Mouse (Mus musculus): ENCODE measurements at regions not wholly inside any gene's neighbourhood (a gene's known extent, or its start where the extent isn't known, plus 50 kb on each side); places are given as distances from the start of the nearest gene placed in this dataset.

- dilution Hi-C loops (cut with MboI; ENCODE audit: extremely low pct_ligation_motif_present, extremely low pct_unique_long_range_greater_than_20kb, low sequenced_read_pairs): no loop called here
Observed at GRCm38 (mm10) chr2:159539261-159539660, 744.7 kb downstream of the Dhx35 start.

GRCm38 (mm10) chr2:159557567-159557966, 763.0 kb downstream of the Dhx35 start:
- in situ Hi-C loops (cut with MboI; ENCODE audit: low pct_ligation_motif_present, low pct_unique_long_range_greater_than_20kb, low sequenced_read_pairs): no loop called here
- DNase-seq (ENCODE audit: extremely low read depth): no peak
- dilution Hi-C loops (cut with MboI; ENCODE audit: extremely low pct_ligation_motif_present, extremely low pct_unique_long_range_greater_than_20kb, low sequenced_read_pairs): no loop called here
- Histone ChIP-seq H3K27me3 (replicated peaks) (no peaks in the 10 kb centered on the region), H3K9ac (ENCODE audit: insufficient read depth, low read depth) (no peak overlapping the region), H3K9me3 (replicated peaks; ENCODE audit: low read length) (no peaks in the 10 kb centered on the region), H3K4me1 (ENCODE audit: control insufficient read depth in 1 of 2, insufficient read depth in 2 of 2) (no peaks in the 10 kb centered on the region), H3K4me2 (ENCODE audit: insufficient read depth, low read depth, poor library complexity, severe bottlenecking) (no peak overlapping the region), H3K4me3 (replicated peaks in 1 of 3; ENCODE audit: low read depth in 2 of 3, low read length in 2 of 3, poor library complexity in 1 of 3) (no peak overlapping the region), H3K27ac (ENCODE audit: insufficient read depth, low read depth) (no peak overlapping the region), H3K36me3 (replicated peaks in 1 of 2; ENCODE audit: control insufficient read depth in 1 of 2, insufficient read depth in 1 of 2, low read length in 1 of 2) (no peaks in the 10 kb centered on the region), H3K79me2 (replicated peaks; ENCODE audit: control insufficient read depth, extremely low read depth, insufficient read depth, poor library complexity, severe bottlenecking) (no peaks in the 10 kb centered on the region)
- TF ChIP-seq TBP (conservative IDR thresholded peaks at IDR 0.05; ENCODE audit: low read depth, low read length): no peak
- TF ChIP-seq SIN3A (IDR thresholded peaks at IDR 0.05; ENCODE audit: low read length): no peak
- no peak for TF ChIP-seq ZC3H11A (IDR thresholded peaks at IDR 0.05; ENCODE audit: low read depth, low read length)
- TF ChIP-seq HCFC1 (IDR thresholded peaks at IDR 0.05; ENCODE audit: low read depth, low read length): no peak
- TF ChIP-seq EP300 (IDR thresholded peaks at IDR 0.05; ENCODE audit: low read length): no peak
- TF ChIP-seq USF2 (conservative IDR thresholded peaks at IDR 0.05; ENCODE audit: low read depth, low read length): no peak
- no peak for TF ChIP-seq RAD21 (IDR thresholded peaks at IDR 0.05; ENCODE audit: low read depth, low read length)
- TF ChIP-seq SMC3 (IDR thresholded peaks at IDR 0.05; ENCODE audit: low read depth, low read length): no peak
- TF ChIP-seq ZNF384 (IDR thresholded peaks at IDR 0.05; ENCODE audit: low read depth, low read length): no peak
- TF ChIP-seq MAZ (IDR thresholded peaks at IDR 0.05; ENCODE audit: low read depth, low read length): no peak
- no peak for TF ChIP-seq JUND (conservative IDR thresholded peaks at IDR 0.05; ENCODE audit: low read depth, low read length)
- TF ChIP-seq UBTF (IDR thresholded peaks at IDR 0.05; ENCODE audit: low read depth, low read length): no peak

More at GRCm38 (mm10) chr2:159539261-159539660, 744.7 kb downstream of the Dhx35 start:
- Histone ChIP-seq H3K4me3 (replicated peaks in 1 of 3; ENCODE audit: low read depth in 2 of 3, low read length in 2 of 3, poor library complexity in 1 of 3) (no peak overlapping the region), H3K27ac (ENCODE audit: insufficient read depth, low read depth) (no peak overlapping the region), H3K4me2 (ENCODE audit: insufficient read depth, low read depth, poor library complexity, severe bottlenecking) (no peak overlapping the region), H3K9ac (ENCODE audit: insufficient read depth, low read depth) (no peak overlapping the region), H3K27me3 (replicated peaks) (peaks cover 2% of the 10 kb centered on the region), H3K36me3 (replicated peaks in 1 of 2; ENCODE audit: control insufficient read depth in 1 of 2, insufficient read depth in 1 of 2, low read length in 1 of 2) (no peaks in the 10 kb centered on the region), H3K79me2 (replicated peaks; ENCODE audit: control insufficient read depth, extremely low read depth, insufficient read depth, poor library complexity, severe bottlenecking) (no peaks in the 10 kb centered on the region), H3K9me3 (replicated peaks; ENCODE audit: low read length) (no peaks in the 10 kb centered on the region), H3K4me1 (ENCODE audit: control insufficient read depth in 1 of 2, insufficient read depth in 2 of 2) (no peaks in the 10 kb centered on the region)
- in situ Hi-C loops (cut with MboI; ENCODE audit: low pct_ligation_motif_present, low pct_unique_long_range_greater_than_20kb, low sequenced_read_pairs): no loop called here
- no peak for DNase-seq (ENCODE audit: extremely low read depth)
- TF ChIP-seq JUND (conservative IDR thresholded peaks at IDR 0.05; ENCODE audit: low read depth, low read length): no peak
- TF ChIP-seq MAFK (IDR thresholded peaks at IDR 0.05; ENCODE audit: insufficient replicate concordance, low read length): no peak
- no peak for TF ChIP-seq ZMIZ1 (IDR thresholded peaks at IDR 0.05; ENCODE audit: low read depth, low read length)
- TF ChIP-seq GABPA (IDR thresholded peaks at IDR 0.05; ENCODE audit: insufficient replicate concordance, low read depth, low read length): no peak
- no peak for TF ChIP-seq SMC3 (IDR thresholded peaks at IDR 0.05; ENCODE audit: low read depth, low read length)
- no peak for TF ChIP-seq UBTF (IDR thresholded peaks at IDR 0.05; ENCODE audit: low read depth, low read length)
- no peak for TF ChIP-seq HCFC1 (IDR thresholded peaks at IDR 0.05; ENCODE audit: low read depth, low read length)
- TF ChIP-seq USF2 (conservative IDR thresholded peaks at IDR 0.05; ENCODE audit: low read depth, low read length): no peak
- TF ChIP-seq ETS1 (conservative IDR thresholded peaks at IDR 0.05; ENCODE audit: low read depth, low read length): no peak
- no peak for TF ChIP-seq CTCF (conservative IDR thresholded peaks at IDR 0.05 in 1 of 2, IDR thresholded peaks at IDR 0.05 in 1 of 2; ENCODE audit: low read depth in 2 of 2, low read length in 2 of 2)
- TF ChIP-seq PAX5 (IDR thresholded peaks at IDR 0.05; ENCODE audit: low read length): no peak
- TF ChIP-seq POLR2A (IDR thresholded peaks at IDR 0.05; ENCODE audit: low read depth, low read length): no peak
- TF ChIP-seq RAD21 (IDR thresholded peaks at IDR 0.05; ENCODE audit: low read depth, low read length): no peak
- no peak for TF ChIP-seq NRF1 (IDR thresholded peaks at IDR 0.05; ENCODE audit: low read depth, low read length)
- TF ChIP-seq ELF1 (IDR thresholded peaks at IDR 0.05; ENCODE audit: low read depth, low read length): no peak
- TF ChIP-seq MEF2A (IDR thresholded peaks at IDR 0.05; ENCODE audit: borderline replicate concordance, low read depth, low read length): no peak
- no peak for TF ChIP-seq SIN3A (IDR thresholded peaks at IDR 0.05; ENCODE audit: low read length)
